ENCODE assay signal across 10 mouse cellular contexts in genomic region chr4:138748369-138749072, GRCm38 (mm10). TPM values are rescaled to one million over a fixed set of nuclear protein-coding genes. Genes with fewer than 3 reads are reported as not detected.
DNase-seq lines count a peak whose midpoint lies in the region; ATAC-seq and TF ChIP-seq lines count a peak whose summit lies in the region.
"Had no signal": no experiment of that assay in that cellular context is flagged by ENCODE, and none has a peak within 500 bp of the region (broad histone marks: within the 10 kb centered on the region; RNA-seq: fewer than 3 reads in every experiment).

No protein-coding gene starts in this region.

- H3K9ac ChIP-seq in midbrain, postnatal 0 days (replicated peaks; ENCODE audit: low read length, poor library complexity, severe bottlenecking) = no peak overlapping the region
- H3K9ac ChIP-seq: heart, embryonic 15.5 days had no signal

- no peaks in the 10 kb centered on the region for H3K36me3 ChIP-seq in midbrain, postnatal 0 days (ENCODE audit: insufficient read depth, low read length)
- H3K36me3 ChIP-seq: G1E; heart, embryonic 15.5 days had no signal

- peak; percentile 90 for TF ChIP-seq CTCF in midbrain, postnatal 0 days (IDR thresholded peaks at IDR 0.05)

- ATAC-seq in cerebellum, adult (ENCODE audit: insufficient number of reproducible peaks, low FRiP score, low TSS enrichment) = no peak
- ATAC-seq in hematopoietic stem cell, adult 5-6 weeks (replicated peaks in 1 of 2; ENCODE audit: insufficient read depth in 1 of 2, low FRiP score in 2 of 2, low TSS enrichment in 1 of 2, low read depth in 1 of 2, poor library complexity in 2 of 2, severe bottlenecking in 2 of 2) = 0 out of 4 replicates have a peak, but pooled peaks have one; percentile 37 to 43
- ATAC-seq in midbrain, postnatal 0 days (ENCODE audit: low FRiP score) = peak; percentile 59
- ATAC-seq in erythroblast, adult 5-6 weeks (replicated peaks; ENCODE audit: low FRiP score, poor library complexity, severe bottlenecking) = no peak

- H3K4me2 ChIP-seq in midbrain, postnatal 0 days (ENCODE audit: low read depth, low read length, poor library complexity, severe bottlenecking) = no peak overlapping the region
- H3K4me2 ChIP-seq: heart, embryonic 15.5 days had no signal

- H3K9me3 ChIP-seq in midbrain, postnatal 0 days (ENCODE audit: low read length) = no peaks in the 10 kb centered on the region
- H3K9me3 ChIP-seq: heart, embryonic 15.5 days had no signal

- WGBS in midbrain, postnatal 0 days = 60% methylated on average over 8 of the region's 8 CpGs

- no peak overlapping the region for H3K4me3 ChIP-seq in midbrain, postnatal 0 days (ENCODE audit: low read depth, low read length)
- H3K4me3 ChIP-seq: heart, embryonic 15.5 days had no signal

- H3K27me3 ChIP-seq in midbrain, postnatal 0 days (ENCODE audit: insufficient read depth, low read length) = no peaks in the 10 kb centered on the region

- H3K27ac ChIP-seq in midbrain, postnatal 0 days (ENCODE audit: low read depth, low read length) = no peak overlapping the region
- H3K27ac ChIP-seq: heart, embryonic 15.5 days had no signal

- peak; percentile 40 for DNase-seq in cerebellum, adult 11 months
- DNase-seq in CD4-positive helper T cell, adult 2 months (ENCODE audit: low read depth, low spot score) = peak; percentile 13
- peak; percentile 52 to 70 for DNase-seq in cerebellum, postnatal 36 days
- peak; percentile 50 to 53 for DNase-seq in layer of hippocampus, adult 8-10 months (ENCODE audit: low spot score in 2 of 2)
- peak; percentile 78 for DNase-seq in midbrain, postnatal 0 days (ENCODE audit: low spot score)

- no peaks in the 10 kb centered on the region for H3K4me1 ChIP-seq in midbrain, postnatal 0 days (ENCODE audit: insufficient read depth, low read length)
- H3K4me1 ChIP-seq: heart, embryonic 15.5 days had no signal

RNA-seq across cellular contexts. Expression of gene Pla2g2f, which starts 8.9 kb away (rescaled TPM):
- not detected in 2 replicates for total RNA-seq in hematopoietic stem cell, adult 5-6 weeks (2017)
- total RNA-seq in layer of hippocampus, adult 8-10 months (2022) = 1 to 10 TPM in 2 of 4 experiments, under 1 TPM in 2; 0.87 to 2.1 (median 1.1) TPM
- total RNA-seq in midbrain, postnatal 0 days (2014; rRNA removed) = 0.33 and 1.9 TPM in 2 replicates
- polyA plus RNA-seq in midbrain, postnatal 0 days (2015; fragmentation: Nextera tagmentation; extraction: Ambion mirVana) = 0.06 TPM in 1 of 2 replicates, not detected in the other
- total RNA-seq in erythroblast, adult 5-6 weeks (2015; ENCODE audit: low replicate concordance) = not detected in 2 replicates
- not detected in 2 replicates for total RNA-seq in erythroblast, adult 5-6 weeks (2017; ENCODE audit: low replicate concordance)
- polyA plus RNA-seq: G1E had no signal

RNA-seq across cellular contexts. Expression of gene Ubxn10, which starts 11.6 kb away (rescaled TPM):
- not detected in 2 replicates for total RNA-seq in hematopoietic stem cell, adult 5-6 weeks (2017)
- 1 to 10 TPM; 1.1 to 1.9 (median 1.5) TPM for total RNA-seq in layer of hippocampus, adult 8-10 months (2022)
- total RNA-seq in midbrain, postnatal 0 days (2014; rRNA removed) = 5.4 and 9.6 TPM in 2 replicates
- 3.5 and 4.3 TPM in 2 replicates for polyA plus RNA-seq in midbrain, postnatal 0 days (2015; fragmentation: Nextera tagmentation; extraction: Ambion mirVana)
- total RNA-seq in erythroblast, adult 5-6 weeks (2015; ENCODE audit: low replicate concordance) = not detected in 2 replicates
- not detected in 2 replicates for total RNA-seq in erythroblast, adult 5-6 weeks (2017; ENCODE audit: low replicate concordance)
- polyA plus RNA-seq: G1E had no signal

RNA-seq across cellular contexts. Expression of gene Pla2g2c, which starts 23.9 kb away (rescaled TPM):
- not detected in 2 replicates for total RNA-seq in hematopoietic stem cell, adult 5-6 weeks (2017)
- total RNA-seq in layer of hippocampus, adult 8-10 months (2022) = under 1 TPM in 3 of 4 experiments, not detected in 1; 0.26 to 0.54 (median 0.32) TPM
- total RNA-seq in midbrain, postnatal 0 days (2014; rRNA removed) = 0.44 TPM in 1 of 2 replicates, not detected in the other
- polyA plus RNA-seq in midbrain, postnatal 0 days (2015; fragmentation: Nextera tagmentation; extraction: Ambion mirVana) = 0.54 and 0.57 TPM in 2 replicates
- total RNA-seq in erythroblast, adult 5-6 weeks (2015; ENCODE audit: low replicate concordance) = not detected in 2 replicates
- not detected in 2 replicates for total RNA-seq in erythroblast, adult 5-6 weeks (2017; ENCODE audit: low replicate concordance)
- polyA plus RNA-seq: G1E had no signal

RNA-seq across cellular contexts. Expression of gene Pla2g2d, which starts 27.0 kb away (rescaled TPM):
- not detected in 2 replicates for total RNA-seq in hematopoietic stem cell, adult 5-6 weeks (2017)
- total RNA-seq in layer of hippocampus, adult 8-10 months (2022) = under 1 TPM; 0.23 to 0.62 (median 0.43) TPM
- total RNA-seq in midbrain, postnatal 0 days (2014; rRNA removed) = 0.47 TPM in 1 of 2 replicates, not detected in the other
- 0.38 and 0.52 TPM in 2 replicates for polyA plus RNA-seq in midbrain, postnatal 0 days (2015; fragmentation: Nextera tagmentation; extraction: Ambion mirVana)
- 0.84 TPM in 1 of 2 replicates, not detected in the other for total RNA-seq in erythroblast, adult 5-6 weeks (2015; ENCODE audit: low replicate concordance)
- total RNA-seq in erythroblast, adult 5-6 weeks (2017; ENCODE audit: low replicate concordance) = 0.26 TPM in 1 of 2 replicates, not detected in the other
- total RNA-seq: G1E had no signal
- polyA plus RNA-seq: G1E; heart, embryonic 15.5 days had no signal

Comparison
In these comparisons a context has a peak if more than half of its experiments do, and no peak if none do; other contexts are left out.
1. DNase-seq: peak in every context shown above with its lines; median percentile 78 in midbrain, postnatal 0 days; 61 in cerebellum, postnatal 36 days; 52 in layer of hippocampus, adult 8-10 months; 40 in cerebellum, adult 11 months; 13 in CD4-positive helper T cell, adult 2 months.
2. ATAC-seq: peak in hematopoietic stem cell, adult 5-6 weeks (2 of 2) and midbrain, postnatal 0 days (single experiment); none in cerebellum, adult (single experiment) and erythroblast, adult 5-6 weeks (single experiment).